Mouse (Mus musculus) olfactory bulb, adult 2 months (tissue): Measurements from ENCODE around the gene Camk2g.
A peak's percentile ranks its signal among the peaks of the same experiment; 100 is the strongest.

Source experiments
- CTCF ChIP-seq: fragments of 200-500 bp; IDR thresholded peaks from 2 replicates; pipeline ENCODE4 v1.5.1; 2012; ENCODE audit warnings: low read depth, mild to moderate bottlenecking, low read length, moderate library complexity; ENCODE audit not compliant: insufficient read depth
- POLR2A ChIP-seq: fragments of 200-500 bp; IDR thresholded peaks from 2 replicates; pipeline ENCODE4 v1.6.1; 2012; ENCODE audit warnings: mild to moderate bottlenecking, low read depth, low read length, moderate library complexity; ENCODE audit not compliant: insufficient read depth

GRCm38 (mm10) chr14:20765642-20766258 is 28.1 kb downstream of the Camk2g start:
- TF ChIP-seq CTCF (peak; percentile 98), POLR2A (no peak)
